Mouse (Mus musculus): ENCODE results near the gene Phlpp2. TPM values are rescaled to one million over a fixed set of nuclear protein-coding genes. Genes with fewer than 3 reads are reported as not detected.

Gene Phlpp2
- total and polyA plus RNA-seq, 2 experiments from 2014 or later = 2.9 to 13.6 TPM

- no peak for TF ChIP-seq CTCF (IDR thresholded peaks at IDR 0.05; ENCODE audit: low read depth)
- no peaks in the 10 kb centered on the region for H3K9me3 ChIP-seq (ENCODE audit: low read length)
- WGBS = 94% methylated on average over 12 of the region's 12 CpGs
- no peak overlapping the region for H3K9ac ChIP-seq
- H3K27ac ChIP-seq (ENCODE audit: low read depth, low read length) = no peak overlapping the region
- DNase-seq (no peak), ATAC-seq (no peak)
- no peaks in the 10 kb centered on the region for H3K4me1 ChIP-seq (ENCODE audit: insufficient read depth)
- no peak overlapping the region for H3K4me2 ChIP-seq (ENCODE audit: low read depth)
- no peak overlapping the region for H3K4me3 ChIP-seq (ENCODE audit: low read depth, low read length)
- H3K27me3 ChIP-seq (ENCODE audit: insufficient read depth, low read length) = no peaks in the 10 kb centered on the region
- H3K36me3 ChIP-seq (ENCODE audit: insufficient read depth) = no peaks in the 10 kb centered on the region; the same call in 1 of the 2 replicates
These were observed 27.0 kb downstream of the Phlpp2 start for GRCm38 (mm10) chr8:109895355-109895754.

GRCm38 (mm10) chr8:109902379-109902778, 34.0 kb downstream of the Phlpp2 start:
- no peak overlapping the region for H3K9ac ChIP-seq
- no peak overlapping the region for H3K4me2 ChIP-seq (ENCODE audit: low read depth)
- no peak overlapping the region for H3K4me3 ChIP-seq (ENCODE audit: low read depth, low read length)
- H3K36me3 ChIP-seq (ENCODE audit: insufficient read depth) = peaks cover 4% of the 10 kb centered on the region; the same call in 1 of the 2 replicates
- TF ChIP-seq CTCF (IDR thresholded peaks at IDR 0.05; ENCODE audit: low read depth) = no peak
- no peak overlapping the region for H3K27ac ChIP-seq (ENCODE audit: low read depth, low read length)
- DNase-seq (no peak), ATAC-seq (no peak)
- H3K9me3 ChIP-seq (ENCODE audit: low read length) = no peaks in the 10 kb centered on the region
- no peaks in the 10 kb centered on the region for H3K27me3 ChIP-seq (ENCODE audit: insufficient read depth, low read length)
- H3K4me1 ChIP-seq (ENCODE audit: insufficient read depth) = peaks cover 4% of the 10 kb centered on the region; the same call in 1 of the 2 replicates

- Histone ChIP-seq H3K27ac (ENCODE audit: low read depth, low read length) (peak overlapping the region; percentile 50), H3K36me3 (ENCODE audit: insufficient read depth) (peaks cover 12% of the 10 kb centered on the region), H3K4me1 (ENCODE audit: insufficient read depth) (peaks cover 4% of the 10 kb centered on the region; the same call in 1 of the 2 replicates), H3K9me3 (ENCODE audit: low read length) (no peaks in the 10 kb centered on the region), H3K4me2 (ENCODE audit: low read depth) (peak overlapping the region; percentile 10; the same call in 1 of the 2 replicates), H3K27me3 (ENCODE audit: insufficient read depth, low read length) (no peaks in the 10 kb centered on the region), H3K9ac (no peak overlapping the region), H3K4me3 (ENCODE audit: low read depth, low read length) (no peak overlapping the region)
- TF ChIP-seq CTCF (IDR thresholded peaks at IDR 0.05; ENCODE audit: low read depth) = no peak
- ATAC-seq (peak; percentile 38), DNase-seq (peak; percentile 77)
- WGBS = 55% methylated on average over 10 of the region's 10 CpGs
These were observed 35.6 kb downstream of the Phlpp2 start for GRCm38 (mm10) chr8:109903909-109904469.

- Histone ChIP-seq H3K36me3 (ENCODE audit: insufficient read depth) (peaks cover 20% of the 10 kb centered on the region), H3K4me2 (ENCODE audit: low read depth) (no peak overlapping the region), H3K4me1 (ENCODE audit: insufficient read depth) (peaks cover 4% of the 10 kb centered on the region; the same call in 1 of the 2 replicates), H3K27me3 (ENCODE audit: insufficient read depth, low read length) (no peaks in the 10 kb centered on the region), H3K9ac (no peak overlapping the region), H3K27ac (ENCODE audit: low read depth, low read length) (no peak overlapping the region), H3K9me3 (ENCODE audit: low read length) (no peaks in the 10 kb centered on the region), H3K4me3 (ENCODE audit: low read depth, low read length) (no peak overlapping the region)
- TF ChIP-seq CTCF (IDR thresholded peaks at IDR 0.05; ENCODE audit: low read depth) = no peak
- ATAC-seq (no peak), DNase-seq (no peak)
- 100% methylated on average over 1 of the region's 1 CpGs for WGBS
These were observed 36.8 kb downstream of the Phlpp2 start for GRCm38 (mm10) chr8:109904928-109905668.

GRCm38 (mm10) chr8:109906907-109907306, 38.6 kb downstream of the Phlpp2 start:
- Histone ChIP-seq H3K9ac (no peak overlapping the region), H3K9me3 (ENCODE audit: low read length) (no peaks in the 10 kb centered on the region), H3K4me3 (ENCODE audit: low read depth, low read length) (no peak overlapping the region), H3K27ac (ENCODE audit: low read depth, low read length) (no peak overlapping the region), H3K4me2 (ENCODE audit: low read depth) (no peak overlapping the region), H3K36me3 (ENCODE audit: insufficient read depth) (peaks cover 30% of the 10 kb centered on the region), H3K27me3 (ENCODE audit: insufficient read depth, low read length) (no peaks in the 10 kb centered on the region), H3K4me1 (ENCODE audit: insufficient read depth) (peaks cover 4% of the 10 kb centered on the region; the same call in 1 of the 2 replicates)
- DNase-seq = peak; percentile 24
- peak; percentile 50 for ATAC-seq
- WGBS = 71% methylated on average over 3 of the region's 3 CpGs
- TF ChIP-seq CTCF (IDR thresholded peaks at IDR 0.05; ENCODE audit: low read depth) = no peak

GRCm38 (mm10) chr8:109907376-109907775, 39.0 kb downstream of the Phlpp2 start:
- H3K4me3 ChIP-seq (ENCODE audit: low read depth, low read length) = no peak overlapping the region
- no peak for ATAC-seq
- H3K27me3 ChIP-seq (ENCODE audit: insufficient read depth, low read length) = no peaks in the 10 kb centered on the region
- no peak for DNase-seq
- peaks cover 4% of the 10 kb centered on the region; the same call in 1 of the 2 replicates for H3K4me1 ChIP-seq (ENCODE audit: insufficient read depth)
- 78% methylated on average over 4 of the region's 4 CpGs for WGBS
- H3K4me2 ChIP-seq (ENCODE audit: low read depth) = no peak overlapping the region
- TF ChIP-seq CTCF (IDR thresholded peaks at IDR 0.05; ENCODE audit: low read depth) = no peak
- no peak overlapping the region for H3K9ac ChIP-seq
- H3K36me3 ChIP-seq (ENCODE audit: insufficient read depth) = peaks cover 34% of the 10 kb centered on the region
- H3K9me3 ChIP-seq (ENCODE audit: low read length) = no peaks in the 10 kb centered on the region
- H3K27ac ChIP-seq (ENCODE audit: low read depth, low read length) = no peak overlapping the region; the same call in 1 of the 2 replicates

GRCm38 (mm10) chr8:109917277-109917676, 48.9 kb downstream of the Phlpp2 start:
- no peaks in the 10 kb centered on the region for H3K9me3 ChIP-seq (ENCODE audit: low read length)
- no peak overlapping the region for H3K4me3 ChIP-seq (ENCODE audit: low read depth, low read length)
- H3K4me1 ChIP-seq (ENCODE audit: insufficient read depth) = no peaks in the 10 kb centered on the region
- no peak overlapping the region for H3K9ac ChIP-seq
- DNase-seq (peak; percentile 58), ATAC-seq (peak; percentile 36; the same call in 1 of the 2 replicates)
- H3K36me3 ChIP-seq (ENCODE audit: insufficient read depth) = peaks cover 47% of the 10 kb centered on the region
- WGBS = 45% methylated on average over 4 of the region's 4 CpGs
- no peak overlapping the region for H3K27ac ChIP-seq (ENCODE audit: low read depth, low read length)
- H3K27me3 ChIP-seq (ENCODE audit: insufficient read depth, low read length) = no peaks in the 10 kb centered on the region
- TF ChIP-seq CTCF (IDR thresholded peaks at IDR 0.05; ENCODE audit: low read depth) = peak; percentile 76
- no peak overlapping the region for H3K4me2 ChIP-seq (ENCODE audit: low read depth)
